Mouse (Mus musculus): ENCODE results near the gene Odf2.

GRCm38 (mm10) chr2:29896071-29896470 is 7.0 kb downstream of the Odf2 start:
- TF ChIP-seq CTCF (conservative IDR thresholded peaks at IDR 0.05 in 1 of 2, IDR thresholded peaks at IDR 0.05 in 1 of 2; ENCODE audit: low read depth in 2 of 2, low read length in 2 of 2): no peak
- TF ChIP-seq NRF1 (IDR thresholded peaks at IDR 0.05; ENCODE audit: low read depth, low read length): no peak
- no peak for TF ChIP-seq HCFC1 (IDR thresholded peaks at IDR 0.05; ENCODE audit: low read depth, low read length)

All from CH12.LX (cell line).